Mouse (Mus musculus) heart, embryonic 11.5 days (tissue): ENCODE data around the gene Plin5. TPM values are rescaled to one million over a fixed set of nuclear protein-coding genes. Genes with fewer than 3 reads are reported as not detected.
"Not testable (repeated sequence)": the region's sequence is repeated elsewhere in the genome, so short reads cannot be mapped to it uniquely, and the experiment has no call there.

ENCODE experiments used
- ATAC-seq: fragments of 200-750 bp; cut with Nextera tagmentation; replicated peaks from 2 replicates; pipeline ENCODE4 v1.8.0; 2017; ENCODE audit warnings: moderate library complexity; ENCODE audit not compliant: insufficient number of reproducible peaks, low FRiP score, low TSS enrichment
- H3K27ac ChIP-seq: fragments of 300-500 bp; sonication (generic); 2 replicates; pipeline ENCODE4 v1.5.1; 2014; ENCODE audit warnings: mild to moderate bottlenecking, low read depth, low read length
- H3K27me3 ChIP-seq: fragments of 300-500 bp; sonication (generic); 2 replicates; pipeline ENCODE4 v1.6.1; 2014; ENCODE audit warnings: mild to moderate bottlenecking, low read length, mixed read lengths; ENCODE audit not compliant: control insufficient read depth, insufficient read depth
- H3K36me3 ChIP-seq: fragments of 300-500 bp; sonication (generic); 2 replicates; pipeline ENCODE4 v1.6.1; 2014; ENCODE audit warnings: mild to moderate bottlenecking, low read length, moderate library complexity, mixed read lengths; ENCODE audit not compliant: control insufficient read depth, insufficient read depth
- H3K4me1 ChIP-seq: fragments of 300-500 bp; sonication (generic); 2 replicates; pipeline ENCODE4 v1.6.1; 2014; ENCODE audit warnings: low read length; ENCODE audit not compliant: control insufficient read depth, insufficient read depth
- H3K4me2 ChIP-seq: fragments of 300-500 bp; sonication (generic); 2 replicates; pipeline ENCODE4 v1.6.1; 2014; ENCODE audit warnings: mild to moderate bottlenecking, moderate library complexity
- H3K4me3 ChIP-seq: fragments of 300-500 bp; sonication (generic); 2 replicates; pipeline ENCODE4 v1.5.1; 2014; ENCODE audit warnings: low read depth, low read length
- H3K9ac ChIP-seq: fragments of 300-500 bp; sonication (generic); 2 replicates; pipeline ENCODE4 v1.6.1; 2014; ENCODE audit warnings: mild to moderate bottlenecking, low read depth, low read length, moderate library complexity
- H3K9me3 ChIP-seq: fragments of 300-500 bp; sonication (generic); replicated peaks from 2 replicates; pipeline ENCODE4 v1.6.1; 2016; ENCODE audit warnings: low read length; ENCODE audit not compliant: control insufficient read depth
- WGBS: fragments of 180-500 bp; shearing (Covaris S2); extraction: QIAGEN DNeasy Blood & Tissue Kit; methylation state at CpG from one replicate; pipeline ENCODE4 v1.1.7; 2014; ENCODE audit not compliant: insufficient replicate concordance; 5-methylcytosine and 5-hydroxymethylcytosine counted together
- polyA plus RNA-seq: library from polyadenylated mRNA; unstranded; fragments of >200 nt; fragmentation: Nextera tagmentation; extraction: Ambion mirVana; gene quantifications from 2 replicates; pipeline ENCODE4 v1.2.1, GENCODE M21; 2014

The Plin5 gene
- polyA plus RNA-seq, 1 experiment from 2014 or later: 0.33 TPM

GRCm38 (mm10) chr17:56078361-56078760, 39.0 kb downstream of the Plin5 start:
- peak overlapping the region; percentile 55 for H3K4me2 ChIP-seq
- H3K4me3 ChIP-seq: peak overlapping the region; percentile 26
- not testable (repeated sequence) for H3K9ac ChIP-seq, H3K27me3 ChIP-seq, H3K9me3 ChIP-seq, ATAC-seq
- 62% methylated on average over 9 of the region's 9 CpGs for WGBS
- H3K27ac ChIP-seq: peak overlapping the region; percentile 32
- H3K36me3 ChIP-seq: peaks cover 11% of the 10 kb centered on the region; the same call in 1 of the 2 replicates
- peaks cover 24% of the 10 kb centered on the region for H3K4me1 ChIP-seq

GRCm38 (mm10) chr17:56077523-56077922, 39.9 kb downstream of the Plin5 start:
- Histone ChIP-seq H3K4me2 (no peak overlapping the region), H3K27ac (no peak overlapping the region), H3K36me3 (peaks cover 4% of the 10 kb centered on the region; the same call in 1 of the 2 replicates), H3K9ac (no peak overlapping the region), H3K9me3 (no peaks in the 10 kb centered on the region), H3K4me3 (no peak overlapping the region), H3K4me1 (peaks cover 24% of the 10 kb centered on the region), H3K27me3 (no peaks in the 10 kb centered on the region)
- ATAC-seq: no peak
- 81% methylated on average over 5 of the region's 5 CpGs for WGBS

GRCm38 (mm10) chr17:56074827-56075208, 42.6 kb downstream of the Plin5 start, which contains the start of gene Ubxn6:
Ubxn6 (minus strand) TSS chr17:56075028.
- Histone ChIP-seq H3K9ac (peak within 1 kb of the TSS; percentile 85), H3K27ac (peak within 1 kb of the TSS; percentile 98), H3K4me2 (peak within 1 kb of the TSS; percentile 67), H3K9me3 (no peaks in the 10 kb centered on the region), H3K4me1 (peaks cover 9% of the 10 kb centered on the region), H3K36me3 (peaks cover 18% of the 10 kb centered on the region), H3K27me3 (no peaks in the 10 kb centered on the region), H3K4me3 (peak within 1 kb of the TSS; percentile 84)
- under 1% methylated on average over 35 of the region's 35 CpGs for WGBS
- peak; percentile 50 for ATAC-seq

- 7% methylated on average over 22 of the region's 22 CpGs for WGBS
Observed at GRCm38 (mm10) chr17:56074097-56074826, 43.1 kb downstream of the Plin5 start.

GRCm38 (mm10) chr17:56072243-56072642, 45.2 kb downstream of the Plin5 start:
- no peak overlapping the region for H3K27ac ChIP-seq
- no peaks in the 10 kb centered on the region for H3K27me3 ChIP-seq
- no peak for ATAC-seq
- no peak overlapping the region for H3K9ac ChIP-seq
- no peak overlapping the region for H3K4me3 ChIP-seq
- peaks cover 43% of the 10 kb centered on the region for H3K36me3 ChIP-seq
- no peaks in the 10 kb centered on the region for H3K9me3 ChIP-seq
- WGBS: 92% methylated on average over 5 of the region's 5 CpGs
- peaks cover 9% of the 10 kb centered on the region for H3K4me1 ChIP-seq
- H3K4me2 ChIP-seq: no peak overlapping the region

More at GRCm38 (mm10) chr17:56074097-56074826, 43.1 kb downstream of the Plin5 start:
- Histone ChIP-seq H3K27me3 (no peaks in the 10 kb centered on the region), H3K4me1 (peaks cover 9% of the 10 kb centered on the region), H3K27ac (peak overlapping the region; percentile 98), H3K9me3 (no peaks in the 10 kb centered on the region), H3K9ac (peak overlapping the region; percentile 85), H3K4me2 (peak overlapping the region; percentile 67), H3K36me3 (peaks cover 24% of the 10 kb centered on the region), H3K4me3 (peak overlapping the region; percentile 84)
- ATAC-seq: peak; percentile 46

GRCm38 (mm10) chr17:56071126-56071525, 46.3 kb downstream of the Plin5 start:
- peaks cover 52% of the 10 kb centered on the region for H3K36me3 ChIP-seq
- ATAC-seq: no peak

GRCm38 (mm10) chr17:56069066-56069465, 48.3 kb downstream of the Plin5 start:
- WGBS: 96% methylated on average over 14 of the region's 14 CpGs
- H3K27ac ChIP-seq: no peak overlapping the region
- H3K36me3 ChIP-seq: peaks cover 70% of the 10 kb centered on the region
- no peak; the same call in 1 of the 2 replicates for ATAC-seq
- no peaks in the 10 kb centered on the region for H3K27me3 ChIP-seq
- no peak overlapping the region for H3K9ac ChIP-seq
- no peak overlapping the region for H3K4me3 ChIP-seq
- H3K4me2 ChIP-seq: no peak overlapping the region
- no peaks in the 10 kb centered on the region for H3K9me3 ChIP-seq
- H3K4me1 ChIP-seq: peaks cover 4% of the 10 kb centered on the region

More at GRCm38 (mm10) chr17:56071126-56071525, 46.3 kb downstream of the Plin5 start:
- no peaks in the 10 kb centered on the region for H3K27me3 ChIP-seq
- H3K4me2 ChIP-seq: no peak overlapping the region
- H3K27ac ChIP-seq: no peak overlapping the region
- H3K4me1 ChIP-seq: peaks cover 9% of the 10 kb centered on the region
- H3K9me3 ChIP-seq: no peaks in the 10 kb centered on the region
- H3K9ac ChIP-seq: no peak overlapping the region
- H3K4me3 ChIP-seq: no peak overlapping the region

- H3K27me3 ChIP-seq: no peaks in the 10 kb centered on the region
- H3K4me3 ChIP-seq: no peak overlapping the region
- no peak overlapping the region for H3K27ac ChIP-seq
- no peak overlapping the region for H3K4me2 ChIP-seq
- ATAC-seq: no peak
- H3K4me1 ChIP-seq: no peaks in the 10 kb centered on the region
- H3K9ac ChIP-seq: no peak overlapping the region
- no peaks in the 10 kb centered on the region for H3K9me3 ChIP-seq
- peaks cover 83% of the 10 kb centered on the region for H3K36me3 ChIP-seq
Observed at GRCm38 (mm10) chr17:56066451-56066850, 50.9 kb downstream of the Plin5 start.

- H3K36me3 ChIP-seq: peaks cover 80% of the 10 kb centered on the region
- not testable (repeated sequence) for H3K9me3 ChIP-seq, H3K4me3 ChIP-seq, H3K27ac ChIP-seq, H3K9ac ChIP-seq, H3K4me1 ChIP-seq, H3K27me3 ChIP-seq, H3K4me2 ChIP-seq, ATAC-seq
- WGBS: 76% methylated on average over 6 of the region's 6 CpGs
Observed at GRCm38 (mm10) chr17:56065715-56066114, 51.7 kb downstream of the Plin5 start.
